Mouse (Mus musculus) thymus, adult 2 months (tissue): ENCODE results near the gene Mapk6. TPM values are rescaled to one million over a fixed set of nuclear protein-coding genes. Genes with fewer than 3 reads are reported as not detected.

Experiments
- DNase-seq: peaks from one replicate; pipeline ENCODE4 v3.0.0; 2021
- H3K27ac ChIP-seq: fragments of 200-500 bp; 2 replicates; pipeline ENCODE4 v1.5.1; 2012; ENCODE audit warnings: low read length, control low read depth; ENCODE audit not compliant: control insufficient read depth, insufficient read depth
- H3K27me3 ChIP-seq: fragments of 200-500 bp; 2 replicates; pipeline ENCODE4 v1.6.1; 2012; ENCODE audit warnings: mild to moderate bottlenecking, low read length, moderate library complexity, mixed read lengths; ENCODE audit not compliant: control insufficient read depth, insufficient read depth
- H3K36me3 ChIP-seq: fragments of 200-500 bp; 2 replicates; pipeline ENCODE4 v1.6.1; 2012; ENCODE audit warnings: mild to moderate bottlenecking, low read length, moderate library complexity; ENCODE audit not compliant: control insufficient read depth, insufficient read depth
- H3K4me1 ChIP-seq: fragments of 200-500 bp; replicated peaks from 2 replicates; pipeline ENCODE4 v1.6.1; 2012; ENCODE audit warnings: low read length; ENCODE audit not compliant: control insufficient read depth, insufficient read depth
- H3K4me3 ChIP-seq: fragments of 200-500 bp; 2 replicates; pipeline ENCODE4 v1.5.1; 2012; ENCODE audit warnings: mild to moderate bottlenecking, low read length, control low read depth, moderate library complexity; ENCODE audit not compliant: control insufficient read depth, insufficient read depth
- CTCF ChIP-seq: fragments of 200-500 bp; IDR thresholded peaks from 2 replicates; pipeline ENCODE4 v1.5.1; 2012; ENCODE audit warnings: mild to moderate bottlenecking, control low read depth, low read length, moderate library complexity, borderline replicate concordance; ENCODE audit not compliant: control insufficient read depth, poor library complexity, insufficient read depth; ENCODE audit errors: extremely low read depth
- POLR2A ChIP-seq: fragments of 200-500 bp; IDR thresholded peaks from 2 replicates; pipeline ENCODE4 v1.6.1; 2012; ENCODE audit warnings: mild to moderate bottlenecking, low read length, control low read depth, moderate library complexity; ENCODE audit not compliant: control insufficient read depth, poor library complexity, insufficient read depth; ENCODE audit errors: extremely low read depth
- WGBS: fragments of 180-500 bp; shearing (Covaris S2); methylation state at CpG from one replicate; pipeline ENCODE4 v1.1.7; 2018; 5-methylcytosine and 5-hydroxymethylcytosine counted together
- polyA plus RNA-seq: library from polyadenylated mRNA; depleted of rRNA; stranded (reverse); fragments of >200 nt; gene quantifications from 2 replicates; pipeline ENCODE4 v1.2.3, GENCODE M21; 2012

Gene Mapk6
- polyA plus RNA-seq, 1 experiment, result 31.7 TPM

GRCm38 (mm10) chr9:75432694-75433093 is 22.9 kb upstream of the Mapk6 start:
- H3K4me1 ChIP-seq, result peaks cover 23% of the 10 kb centered on the region
- TF ChIP-seq CTCF, result no peak
- TF ChIP-seq POLR2A, result no peak

DNA sequence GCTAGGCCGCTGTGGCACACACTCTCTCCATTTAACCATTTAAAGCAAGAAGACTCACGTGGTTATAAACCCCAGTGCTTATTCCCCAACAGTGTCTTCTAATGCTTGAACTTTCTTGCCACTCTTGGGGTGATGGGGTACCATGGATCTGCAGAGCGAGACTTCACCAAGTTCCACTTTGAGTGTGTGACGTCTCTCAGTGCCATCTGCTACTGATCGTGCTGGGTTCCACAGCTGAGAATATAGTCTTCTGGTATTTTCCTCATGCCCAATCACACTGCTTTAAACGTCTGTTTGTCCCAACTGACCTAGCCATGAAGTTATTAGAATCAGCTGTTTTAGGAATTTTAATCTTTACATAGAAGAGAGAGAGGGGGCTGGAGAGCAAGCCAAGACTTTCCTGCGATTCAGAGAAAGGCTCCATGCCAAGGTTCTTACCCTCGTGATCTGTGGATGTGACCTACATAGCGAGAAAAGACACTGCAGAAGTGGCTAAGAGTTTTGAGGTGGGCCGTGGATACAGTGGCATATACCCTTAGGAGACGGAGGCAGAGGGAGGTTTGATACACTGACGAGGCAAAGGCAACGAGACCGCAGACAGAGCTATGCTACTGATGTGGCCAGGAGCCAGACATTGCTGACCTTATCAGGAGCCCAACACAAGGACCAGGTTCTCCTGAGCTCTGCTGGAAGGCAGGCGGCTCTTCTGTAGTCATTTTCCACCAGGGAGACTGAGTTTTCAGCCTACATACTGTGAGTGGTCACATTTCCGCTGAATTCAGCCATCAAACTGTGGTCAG is 21.2 kb upstream of the Mapk6 start:
- H3K27me3 ChIP-seq, result no peaks in the 10 kb centered on the region
- 53% methylated on average over 16 of the region's 16 CpGs for WGBS
- H3K36me3 ChIP-seq, result no peaks in the 10 kb centered on the region
- peaks cover 22% of the 10 kb centered on the region for H3K4me1 ChIP-seq
- TF ChIP-seq CTCF (no peak), POLR2A (no peak)
- H3K4me3 ChIP-seq, result no peak overlapping the region
- DNase-seq, result no peak
- H3K27ac ChIP-seq, result no peak overlapping the region

More at GRCm38 (mm10) chr9:75432694-75433093, 22.9 kb upstream of the Mapk6 start:
- DNase-seq, result no peak
- Histone ChIP-seq H3K4me3 (no peak overlapping the region), H3K27me3 (no peaks in the 10 kb centered on the region), H3K27ac (no peak overlapping the region), H3K36me3 (no peaks in the 10 kb centered on the region)
- 68% methylated on average over 3 of the region's 3 CpGs for WGBS

DNA sequence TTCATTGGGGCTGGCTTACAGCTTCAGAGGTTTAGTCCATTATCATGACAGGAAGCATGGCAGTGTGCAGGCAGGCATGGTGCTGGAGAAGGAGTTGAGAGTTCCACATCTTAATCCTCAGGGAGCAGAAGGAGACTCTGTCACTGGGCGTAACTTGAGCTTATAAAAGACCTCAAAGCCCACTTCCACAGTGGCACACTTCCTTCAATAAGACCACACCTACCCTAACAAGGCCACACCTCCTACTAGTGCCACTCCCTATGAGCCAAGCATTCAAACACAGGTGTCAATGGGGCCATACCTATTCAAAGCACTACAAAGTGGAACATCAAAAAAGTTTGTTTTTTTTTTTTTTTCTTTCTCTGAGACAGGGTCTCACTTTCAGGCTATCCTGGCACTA is 19.9 kb upstream of the Mapk6 start:
- Histone ChIP-seq H3K36me3 (no peaks in the 10 kb centered on the region), H3K4me3 (no peak overlapping the region), H3K27ac (no peak overlapping the region), H3K27me3 (no peaks in the 10 kb centered on the region), H3K4me1 (peaks cover 8% of the 10 kb centered on the region)
- TF ChIP-seq CTCF, result no peak
- no peak for TF ChIP-seq POLR2A
- DNase-seq, result no peak
- WGBS, result 88% methylated on average over 1 of the region's 1 CpGs

GRCm38 (mm10) chr9:75429040-75429439 is 19.2 kb upstream of the Mapk6 start:
- Histone ChIP-seq H3K27ac (no peak overlapping the region), H3K4me1 (peaks cover 4% of the 10 kb centered on the region; the same call in 1 of the 2 replicates), H3K4me3 (no peak overlapping the region), H3K36me3 (no peaks in the 10 kb centered on the region), H3K27me3 (no peaks in the 10 kb centered on the region)
- 74% methylated on average over 2 of the region's 2 CpGs for WGBS
- no peak for TF ChIP-seq CTCF
- TF ChIP-seq POLR2A, result no peak
- no peak for DNase-seq

DNA sequence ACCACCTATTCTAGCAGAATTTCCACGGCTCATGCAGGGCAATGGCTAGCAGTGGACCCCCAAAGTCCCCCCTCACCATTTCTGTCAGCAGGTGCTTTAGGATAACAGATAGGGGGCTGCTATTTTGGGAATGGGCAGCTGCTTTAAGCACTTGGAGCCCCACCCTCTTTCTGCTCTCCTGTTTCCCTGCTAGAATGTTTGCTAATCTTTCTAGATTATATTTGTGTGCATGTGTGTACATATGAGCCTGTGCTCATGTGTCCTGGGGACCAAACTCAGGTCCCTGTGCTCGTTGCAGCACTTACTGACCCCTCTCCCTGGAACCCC is 18.4 kb upstream of the Mapk6 start:
- Histone ChIP-seq H3K27ac (no peak overlapping the region), H3K36me3 (no peaks in the 10 kb centered on the region), H3K27me3 (no peaks in the 10 kb centered on the region), H3K4me3 (no peak overlapping the region), H3K4me1 (peaks cover 4% of the 10 kb centered on the region; the same call in 1 of the 2 replicates)
- DNase-seq, result no peak
- WGBS, result 91% methylated on average over 2 of the region's 2 CpGs
- TF ChIP-seq POLR2A (no peak), CTCF (no peak)

DNA sequence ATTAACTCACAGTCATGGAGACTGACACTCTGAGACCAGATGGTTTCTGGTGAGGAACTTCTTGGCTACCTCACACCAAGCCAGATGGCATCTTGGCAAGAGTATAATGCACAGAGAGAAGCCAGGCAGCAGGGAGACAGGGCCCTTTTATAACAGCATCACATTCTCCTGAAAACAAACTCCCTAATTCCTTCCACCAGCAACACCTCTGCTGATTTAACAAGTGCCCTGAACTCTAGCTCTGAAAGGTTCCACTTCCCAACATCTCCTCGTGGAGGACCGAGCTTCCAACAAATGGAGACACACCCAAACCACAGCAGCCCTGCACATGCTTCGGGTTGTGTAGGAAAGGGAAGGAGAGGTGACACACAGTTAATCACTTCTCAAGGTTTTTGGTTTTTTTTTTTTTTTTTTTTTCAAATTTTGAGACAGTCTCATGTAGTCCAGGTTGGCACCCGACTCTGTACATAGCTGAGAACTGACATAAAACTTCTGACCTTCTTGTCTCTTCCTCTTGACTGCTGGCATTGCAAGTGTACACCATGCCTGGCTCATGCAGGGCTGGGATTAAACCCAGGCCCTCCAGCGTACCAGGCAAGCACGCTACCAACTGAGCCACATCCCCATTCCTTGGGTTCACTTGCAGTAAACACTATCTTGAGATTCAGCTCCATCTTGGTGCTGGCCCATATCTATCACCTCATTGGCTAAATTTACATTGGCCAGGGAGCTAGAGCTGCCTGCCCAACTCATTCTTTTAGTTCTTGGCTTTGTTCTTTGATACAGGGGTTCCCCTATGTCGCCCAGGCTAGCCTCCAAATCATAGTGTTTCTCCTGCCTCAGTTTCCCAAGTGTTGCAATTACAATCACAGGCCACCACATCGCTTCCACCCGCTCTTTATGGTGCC is 17.8 kb upstream of the Mapk6 start:
- no peak for TF ChIP-seq POLR2A
- no peak for TF ChIP-seq CTCF
- Histone ChIP-seq H3K4me3 (no peak overlapping the region), H3K4me1 (peaks cover 4% of the 10 kb centered on the region; the same call in 1 of the 2 replicates), H3K27me3 (no peaks in the 10 kb centered on the region), H3K27ac (no peak overlapping the region), H3K36me3 (no peaks in the 10 kb centered on the region)
- DNase-seq, result no peak
- WGBS, result 75% methylated on average over 9 of the region's 9 CpGs
